Mouse (Mus musculus) cerebellum, adult 2 months (tissue): ENCODE measurements around the gene Srpk2.

Experiments used
- CTCF ChIP-seq: fragments of 200-500 bp; IDR thresholded peaks from 2 replicates; pipeline ENCODE4 v1.5.1; 2011; ENCODE audit warnings: low read depth, mild to moderate bottlenecking, control low read depth, low read length, moderate library complexity, borderline replicate concordance; ENCODE audit not compliant: insufficient read depth
- POLR2A ChIP-seq: fragments of 200-500 bp; IDR thresholded peaks from 2 replicates; pipeline ENCODE4 v1.6.1; 2011; ENCODE audit warnings: low read length, control low read depth, borderline replicate concordance; ENCODE audit not compliant: insufficient read depth

- TF ChIP-seq CTCF, result no peak
- TF ChIP-seq POLR2A, result no peak
Observed at GRCm38 (mm10) chr5:23658017-23658416, 26.4 kb downstream of the Srpk2 start.
